Mouse (Mus musculus) hindbrain, postnatal 0 days (tissue): ENCODE measurements at regions not wholly inside any gene's neighbourhood (a gene's known extent, or its start where the extent isn't known, plus 50 kb on each side); places are given as distances from the start of the nearest gene placed in this dataset.

Source experiments
- ATAC-seq: fragments of 200-750 bp; cut with Nextera tagmentation; 2 replicates; pipeline ENCODE4 v1.8.0; 2017; ENCODE audit warnings: mild to moderate bottlenecking, moderate TSS enrichment, moderate library complexity
- DNase-seq: peaks from one replicate; pipeline ENCODE4 v3.0.0-alpha.2; 2015; ENCODE audit warnings: low spot score
- H3K27ac ChIP-seq: fragments of 300-500 bp; sonication (generic); 2 replicates; pipeline ENCODE4 v1.5.1; 2014; ENCODE audit warnings: mild to moderate bottlenecking
- H3K27me3 ChIP-seq: fragments of 300-500 bp; sonication (generic); 2 replicates; pipeline ENCODE4 v1.6.1; 2014; ENCODE audit warnings: low read length, mixed read lengths; ENCODE audit not compliant: insufficient read depth
- H3K36me3 ChIP-seq: fragments of 300-500 bp; sonication (generic); 2 replicates; pipeline ENCODE4 v1.6.1; 2014; ENCODE audit warnings: low read length, mixed read lengths; ENCODE audit not compliant: insufficient read depth
- H3K4me1 ChIP-seq: fragments of 300-500 bp; sonication (generic); 2 replicates; pipeline ENCODE4 v1.6.1; 2014; ENCODE audit warnings: antibody characterized with exemption, low read length, mixed read lengths; ENCODE audit not compliant: insufficient read depth
- H3K4me2 ChIP-seq: fragments of 300-500 bp; sonication (generic); 2 replicates; pipeline ENCODE4 v1.6.1; 2014; ENCODE audit warnings: low read depth, mild to moderate bottlenecking, low read length, moderate library complexity, mixed read lengths
- H3K4me3 ChIP-seq: fragments of 300-500 bp; sonication (generic); 2 replicates; pipeline ENCODE4 v1.5.1; 2014; ENCODE audit warnings: low read length
- H3K9ac ChIP-seq: fragments of 300-500 bp; sonication (generic); replicated peaks from 2 replicates; pipeline ENCODE4 v1.6.1; 2014; ENCODE audit warnings: mild to moderate bottlenecking, low read length, moderate library complexity, mixed read lengths
- H3K9me3 ChIP-seq: fragments of 300-500 bp; sonication (generic); 2 replicates; pipeline ENCODE4 v1.6.1; 2016; ENCODE audit warnings: low read length, mixed read lengths
- CTCF ChIP-seq: IDR thresholded peaks from 2 replicates; pipeline ENCODE4 v1.5.1; 2016; ENCODE audit warnings: antibody characterized with exemption, control low read depth, low read depth
- WGBS: fragments of 180-500 bp; shearing (Covaris S2); extraction: QIAGEN DNeasy Blood & Tissue Kit; methylation state at CpG from one replicate; pipeline ENCODE4 v1.1.7; 2014; 5-methylcytosine and 5-hydroxymethylcytosine counted together

- no peak overlapping the region for H3K4me3 ChIP-seq
- no peaks in the 10 kb centered on the region for H3K9me3 ChIP-seq
- peak overlapping the region; percentile 46 for H3K4me2 ChIP-seq
- no peaks in the 10 kb centered on the region for H3K27me3 ChIP-seq
- peak; percentile 62 for DNase-seq
- peak; percentile 72; the same call in 1 of the 2 replicates for ATAC-seq
- no peak overlapping the region for H3K9ac ChIP-seq
- WGBS = 41% methylated on average over 16 of the region's 16 CpGs
- H3K4me1 ChIP-seq = peaks cover 10% of the 10 kb centered on the region; the same call in 1 of the 2 replicates
- TF ChIP-seq CTCF = no peak
- 0 out of 2 replicates have a peak overlapping the region, but pooled peaks have one; percentile 2 for H3K27ac ChIP-seq
- no peaks in the 10 kb centered on the region for H3K36me3 ChIP-seq
These were observed 213.9 kb downstream of the Dok5 start for GRCm38 (mm10) chr2:170945401-170946105.

DNA sequence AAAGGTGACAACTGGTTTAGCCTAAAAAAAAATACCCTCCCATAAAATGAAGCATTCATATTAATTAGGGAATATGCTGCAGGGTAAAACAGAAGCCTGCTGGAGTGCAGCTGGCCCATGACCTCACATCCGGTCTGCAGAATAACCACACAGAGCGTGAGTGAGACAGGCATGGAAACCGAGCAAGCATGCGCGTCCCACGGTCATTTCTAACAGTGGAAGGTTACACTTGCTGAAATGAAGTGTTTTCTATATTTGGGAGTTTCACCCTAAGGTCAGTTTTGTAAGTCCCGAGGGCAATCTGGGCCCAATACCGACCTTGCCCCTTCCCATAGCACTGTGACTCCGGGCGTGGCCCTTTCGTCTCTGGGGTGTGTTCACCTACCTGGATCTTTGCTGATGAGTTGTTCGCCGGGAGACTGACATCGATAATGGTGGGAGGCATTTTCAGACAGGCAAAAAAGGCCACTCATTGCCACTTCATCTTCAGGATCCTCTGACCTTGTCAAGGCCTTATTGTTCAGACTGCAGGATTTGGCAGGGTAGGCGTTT, 214.6 kb downstream of the Dok5 start:
- peak overlapping the region; percentile 46 for H3K4me2 ChIP-seq
- TF ChIP-seq CTCF = no peak
- peaks cover 10% of the 10 kb centered on the region; the same call in 1 of the 2 replicates for H3K4me1 ChIP-seq
- H3K27ac ChIP-seq = 0 out of 2 replicates have a peak overlapping the region, but pooled peaks have one; percentile 2
- H3K27me3 ChIP-seq = no peaks in the 10 kb centered on the region
- no peaks in the 10 kb centered on the region for H3K9me3 ChIP-seq
- 70% methylated on average over 15 of the region's 15 CpGs for WGBS
- no peak overlapping the region for H3K4me3 ChIP-seq
- peak; percentile 42 for DNase-seq
- ATAC-seq = peak; percentile 66; the same call in 1 of the 2 replicates
- H3K36me3 ChIP-seq = no peaks in the 10 kb centered on the region
- H3K9ac ChIP-seq = no peak overlapping the region

DNA sequence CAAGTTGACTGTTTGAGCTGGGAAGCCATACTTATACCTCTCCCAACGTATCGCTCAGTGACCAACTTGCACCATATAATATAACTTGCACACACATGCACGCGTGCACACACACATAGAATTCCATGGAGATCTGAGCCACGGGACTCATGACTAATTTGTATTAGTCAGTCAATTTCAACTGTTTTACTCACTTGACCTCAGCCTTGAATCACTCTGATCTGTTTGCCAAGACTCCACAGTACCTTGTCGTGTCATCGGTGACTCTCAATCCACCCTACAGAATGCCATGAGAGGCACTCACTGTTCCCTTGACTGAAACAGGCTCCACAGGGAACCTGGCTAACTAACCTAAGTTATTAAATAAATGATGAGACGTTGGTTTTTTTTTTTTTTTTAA, 215.6 kb downstream of the Dok5 start:
- Histone ChIP-seq H3K27me3 (no peaks in the 10 kb centered on the region), H3K36me3 (no peaks in the 10 kb centered on the region), H3K4me3 (no peak overlapping the region), H3K9me3 (no peaks in the 10 kb centered on the region), H3K9ac (no peak overlapping the region), H3K4me1 (peaks cover 10% of the 10 kb centered on the region; the same call in 1 of the 2 replicates), H3K4me2 (no peak overlapping the region), H3K27ac (no peak overlapping the region)
- DNase-seq (no peak), ATAC-seq (no peak)
- no peak for TF ChIP-seq CTCF
- WGBS = 82% methylated on average over 8 of the region's 8 CpGs

GRCm38 (mm10) chr2:170954626-170955025, 223.0 kb downstream of the Dok5 start:
- Histone ChIP-seq H3K4me1 (no peaks in the 10 kb centered on the region), H3K9me3 (no peaks in the 10 kb centered on the region), H3K27ac (no peak overlapping the region), H3K36me3 (no peaks in the 10 kb centered on the region), H3K4me3 (no peak overlapping the region), H3K9ac (no peak overlapping the region), H3K4me2 (no peak overlapping the region), H3K27me3 (no peaks in the 10 kb centered on the region)
- ATAC-seq = no peak
- no peak for DNase-seq
- no peak for TF ChIP-seq CTCF
- 94% methylated on average over 17 of the region's 17 CpGs for WGBS

DNA sequence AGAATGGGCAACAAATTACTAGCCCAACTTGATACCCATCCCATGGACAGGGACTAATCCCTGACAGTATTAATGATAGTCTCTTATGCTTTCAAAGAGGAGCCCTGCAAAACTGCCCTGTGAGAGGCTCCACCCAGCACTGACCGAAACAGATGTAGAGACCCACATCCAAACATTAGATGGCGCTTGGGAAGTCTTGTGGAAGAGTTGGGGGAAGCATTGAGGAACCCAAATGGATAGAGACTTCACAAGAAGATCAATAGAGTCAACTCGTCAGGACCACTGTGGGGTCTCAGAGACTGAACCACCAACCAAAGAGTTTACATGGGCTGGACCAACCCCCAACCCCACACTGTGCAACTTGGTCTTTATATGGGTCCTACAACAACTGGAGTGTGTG, 225.2 kb downstream of the Dok5 start:
- no peaks in the 10 kb centered on the region for H3K9me3 ChIP-seq
- H3K27me3 ChIP-seq = no peaks in the 10 kb centered on the region
- H3K4me2 ChIP-seq = no peak overlapping the region
- no peaks in the 10 kb centered on the region for H3K4me1 ChIP-seq
- DNase-seq (no peak), ATAC-seq (no peak)
- no peak overlapping the region for H3K4me3 ChIP-seq
- H3K27ac ChIP-seq = no peak overlapping the region
- WGBS = 84% methylated on average over 3 of the region's 3 CpGs
- H3K9ac ChIP-seq = no peak overlapping the region
- H3K36me3 ChIP-seq = no peaks in the 10 kb centered on the region
- no peak for TF ChIP-seq CTCF

DNA sequence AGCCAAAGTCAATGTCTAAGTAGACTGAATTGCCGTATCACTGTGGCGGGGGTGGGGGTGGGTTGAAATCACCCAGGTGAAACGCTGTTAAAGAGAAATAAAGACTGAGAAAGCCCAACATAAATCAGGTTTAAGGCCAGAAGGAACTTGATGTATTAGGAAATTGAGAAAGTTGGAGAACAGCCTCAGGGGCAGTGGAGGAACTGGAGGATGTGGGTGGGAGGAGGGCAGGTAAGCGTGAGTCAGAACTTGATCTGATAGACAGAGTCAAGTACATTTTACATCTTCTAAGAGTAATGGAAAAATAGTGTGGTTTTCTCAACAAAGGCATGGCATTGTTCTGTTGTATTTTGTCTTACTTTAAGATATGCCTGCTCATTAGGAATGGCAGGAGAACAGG, 228.8 kb downstream of the Dok5 start:
- no peak for TF ChIP-seq CTCF
- Histone ChIP-seq H3K9me3 (no peaks in the 10 kb centered on the region), H3K36me3 (no peaks in the 10 kb centered on the region), H3K27me3 (no peaks in the 10 kb centered on the region), H3K4me3 (no peak overlapping the region), H3K4me2 (no peak overlapping the region), H3K27ac (no peak overlapping the region), H3K9ac (no peak overlapping the region), H3K4me1 (no peaks in the 10 kb centered on the region)
- ATAC-seq = no peak
- WGBS = 93% methylated on average over 4 of the region's 4 CpGs
- no peak for DNase-seq

- H3K4me3 ChIP-seq = no peak overlapping the region
- H3K36me3 ChIP-seq = no peaks in the 10 kb centered on the region
- H3K27ac ChIP-seq = no peak overlapping the region
- ATAC-seq (no peak), DNase-seq (no peak)
- whole genome bisulfite sequencing = 79% methylated on average over 4 of the region's 4 CpGs
- H3K4me1 ChIP-seq = no peaks in the 10 kb centered on the region
- H3K9me3 ChIP-seq = no peaks in the 10 kb centered on the region
- no peak overlapping the region for H3K4me2 ChIP-seq
- TF ChIP-seq CTCF = no peak
- H3K9ac ChIP-seq = no peak overlapping the region
- H3K27me3 ChIP-seq = no peaks in the 10 kb centered on the region
These were observed 230.9 kb downstream of the Dok5 start for GRCm38 (mm10) chr2:170962481-170962880.
